Mouse (Mus musculus) left cerebral cortex, postnatal 10 days (tissue): ENCODE measurements at regions not wholly inside any gene's neighbourhood (a gene's known extent, or its start where the extent isn't known, plus 50 kb on each side); places are given as distances from the start of the nearest gene placed in this dataset.

Experiments used
- DNase-seq, 2 experiments: peaks; one replicate each; pipeline ENCODE4 v3.0.0; 2021 to 2022; ENCODE audit warnings: low spot score in 2 of 2, mixed read lengths in 1 of 2; ENCODE audit errors: extremely low spot score in 1 of 2
- intact Hi-C: fragments of 180-260 bp; cut with DNase I; formaldehyde crosslinking; loops from one replicate; pipeline ENCODE4 v1.15.1; 2025

DNA sequence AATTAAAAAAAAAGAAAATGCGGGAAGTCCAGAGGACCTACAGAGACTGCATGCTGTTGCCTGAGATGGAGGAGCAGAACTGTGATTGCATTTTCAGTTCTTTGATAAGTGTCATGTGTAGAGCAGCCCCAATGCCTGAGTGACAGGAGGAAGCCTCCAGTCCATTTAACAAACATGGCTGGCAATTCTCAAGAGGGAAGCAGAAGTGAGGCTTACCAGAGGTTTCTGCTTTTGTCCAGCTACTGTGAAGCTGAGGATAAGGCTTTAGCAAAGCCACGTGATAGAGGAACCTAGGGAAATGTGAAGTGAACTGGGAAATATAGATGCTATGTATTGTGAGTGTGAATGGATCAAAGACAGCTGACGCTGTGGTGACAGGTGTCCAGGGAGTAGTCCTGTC is 56.6 kb downstream of the Sucnr1 start:
- intact Hi-C loops: no loop called here
- DNase-seq: no peak

DNA sequence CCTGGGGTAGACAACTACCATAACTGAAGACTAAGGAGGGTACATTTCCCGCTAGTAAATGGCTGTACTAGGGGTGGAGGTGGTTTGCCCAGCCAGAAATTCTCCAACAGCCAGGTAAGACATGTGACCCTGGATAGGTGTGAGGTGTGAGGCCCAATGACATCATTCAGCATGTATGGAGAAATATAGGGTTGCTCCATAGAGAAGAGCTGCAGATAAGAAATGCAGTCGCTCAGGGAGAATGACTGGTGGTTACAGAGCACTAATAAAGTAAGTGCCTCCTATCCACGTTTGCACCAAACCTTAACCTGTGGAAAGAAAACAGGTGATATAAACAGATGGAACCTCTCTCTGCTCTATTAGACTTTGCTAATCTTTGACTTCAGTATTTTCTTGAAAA is 78.2 kb downstream of the Sucnr1 start:
- intact Hi-C loops: no loop called here
- no peak for DNase-seq

DNA sequence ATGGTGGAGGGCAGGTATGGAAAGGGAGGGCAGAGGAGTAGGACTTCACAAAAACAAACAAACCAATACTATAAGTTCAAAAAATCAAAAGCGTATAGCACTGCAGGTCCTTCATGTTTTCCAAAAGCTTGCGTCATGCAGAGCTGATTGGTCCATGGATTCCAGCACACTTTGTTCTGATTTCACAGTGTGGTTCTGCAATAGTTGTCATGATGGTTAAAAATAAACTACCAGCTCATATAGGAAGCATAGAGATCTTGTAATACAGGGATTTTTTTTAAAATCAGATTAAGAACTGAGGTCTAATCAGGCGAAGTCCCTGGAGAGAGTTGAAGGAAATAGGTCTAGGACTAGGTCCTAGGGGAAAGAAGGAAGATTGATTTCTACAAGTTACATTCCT is 86.0 kb downstream of the Sucnr1 start:
- no peak for DNase-seq
- intact Hi-C loops: no loop called here

DNA sequence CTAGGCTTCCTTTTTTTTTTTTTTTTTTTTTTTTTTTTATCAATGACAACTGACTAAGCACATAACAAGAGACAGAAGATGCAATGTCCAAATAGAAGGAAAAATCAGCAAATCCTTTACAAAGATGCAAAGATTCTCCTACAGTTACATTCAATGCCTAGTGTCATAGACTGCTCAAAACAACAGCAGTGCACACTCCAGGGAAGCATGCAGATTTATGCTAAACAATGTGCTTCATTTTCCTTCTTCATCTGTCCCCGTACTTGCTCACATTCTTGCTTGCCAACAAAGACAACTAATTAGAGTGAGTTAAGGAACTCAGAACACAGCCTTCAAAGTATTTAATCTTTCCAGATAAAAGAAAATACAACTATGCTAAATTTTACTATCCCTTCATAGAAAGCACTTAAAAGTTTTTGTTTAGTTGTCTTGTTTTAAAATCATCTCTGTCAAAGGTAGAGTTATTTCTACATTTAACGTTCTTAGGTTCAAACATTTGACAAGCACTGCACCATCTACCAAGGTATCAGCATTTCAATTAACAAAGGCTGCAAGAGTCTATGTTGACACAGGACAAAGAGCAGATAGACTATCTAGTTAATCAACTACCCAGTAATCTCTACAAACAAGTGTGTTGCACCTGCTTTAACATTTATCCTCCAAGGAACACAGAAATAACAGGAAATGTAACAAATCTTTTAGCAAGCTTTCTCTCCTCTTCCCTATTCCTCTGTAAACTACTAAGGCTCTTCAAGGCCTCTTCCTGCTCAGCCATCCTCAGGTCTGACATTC is 86.7 kb downstream of the Sucnr1 start:
- peak in 1 of 2 experiments; percentile 5 for DNase-seq
- intact Hi-C loops: no loop called here

DNA sequence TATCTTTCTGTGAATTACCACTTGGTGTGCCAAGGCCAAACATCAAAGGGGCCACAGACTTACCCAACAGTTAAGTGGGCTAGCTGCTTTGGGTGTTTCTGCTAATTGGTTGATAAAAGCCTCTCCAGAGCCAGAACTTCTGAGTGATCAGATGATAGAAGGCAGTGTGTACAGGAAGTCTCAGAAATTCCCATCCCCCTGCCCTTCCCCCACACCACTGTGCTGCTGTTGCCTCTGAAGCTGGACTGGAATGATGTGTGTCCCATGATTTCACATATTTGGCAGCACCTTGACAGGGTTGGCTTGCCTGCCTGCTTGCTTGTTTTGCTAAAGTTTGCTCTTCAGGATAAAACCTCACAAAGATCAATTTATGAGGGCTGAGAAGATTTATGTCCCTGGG is 87.9 kb downstream of the Sucnr1 start:
- intact Hi-C loops: no loop called here
- DNase-seq: no peak

DNA sequence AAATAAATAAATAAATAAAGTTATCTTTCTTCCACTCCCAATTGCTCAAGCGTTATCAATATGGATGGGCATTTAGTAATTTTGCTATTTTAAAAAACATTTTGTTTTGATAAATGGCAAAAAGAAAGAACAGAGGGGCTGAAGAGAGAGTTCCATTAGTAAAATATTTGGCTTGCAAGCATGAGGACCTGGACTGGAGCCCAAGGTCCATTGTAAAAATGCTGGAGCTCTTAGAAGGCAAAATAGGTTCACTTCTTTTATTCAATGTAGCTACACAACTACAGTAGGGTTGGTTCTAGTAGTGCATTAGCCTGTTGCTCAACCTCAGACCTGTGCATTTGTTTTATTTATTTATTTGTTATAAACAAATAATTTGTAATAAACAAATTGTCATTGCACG is 102.8 kb downstream of the Sucnr1 start:
- intact Hi-C loops: no loop called here
- no peak for DNase-seq

GRCm38 (mm10) chr3:60196031-60196430 is 114.4 kb downstream of the Sucnr1 start:
- no peak for DNase-seq
- intact Hi-C loops: no loop called here

DNA sequence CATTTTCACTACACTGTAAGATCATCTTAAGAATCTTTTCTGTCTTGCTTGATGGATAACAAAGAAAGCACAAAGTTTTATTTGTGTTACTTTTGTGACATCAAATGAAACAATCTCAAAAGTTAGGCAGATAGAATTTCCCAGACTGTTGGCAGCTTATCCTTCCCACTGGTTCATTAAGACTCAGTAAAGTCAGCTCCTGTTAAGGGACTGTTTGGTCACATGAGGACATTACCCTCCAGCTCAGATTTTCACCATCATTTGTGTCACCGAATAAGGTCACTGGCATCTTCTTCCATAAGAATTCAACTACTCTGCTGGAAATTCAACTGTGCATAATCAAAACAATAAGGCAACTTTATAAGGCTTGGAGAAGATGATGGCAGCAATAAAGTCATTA is 126.3 kb downstream of the Sucnr1 start:
- no peak for DNase-seq
- intact Hi-C loops: no loop called here

DNA sequence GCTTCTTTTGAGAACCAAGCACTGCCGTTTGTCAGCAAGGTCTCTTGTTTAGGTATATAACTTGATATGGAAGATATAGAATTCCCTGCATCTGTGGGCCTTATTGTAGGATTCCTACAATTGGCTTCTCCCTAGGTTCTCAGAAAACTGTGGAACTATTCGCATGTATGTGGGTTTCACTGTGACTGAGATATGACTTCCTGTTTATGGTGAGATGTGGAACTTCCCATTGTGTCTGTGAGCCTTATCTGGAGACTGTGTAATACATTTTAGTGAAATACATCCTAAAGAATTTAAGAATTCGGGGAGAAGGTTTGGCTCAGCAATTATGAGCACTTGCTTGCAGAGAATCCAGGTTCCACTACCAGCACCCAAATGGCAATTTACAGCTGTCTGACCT is 137.3 kb downstream of the Sucnr1 start:
- intact Hi-C loops: no loop called here
- DNase-seq: no peak

- intact Hi-C loops: no loop called here
Measured at GRCm38 (mm10) chr3:60240664-60241063, 159.0 kb downstream of the Sucnr1 start.

GRCm38 (mm10) chr3:60266666-60267415 is 185.2 kb downstream of the Sucnr1 start:
- no peak for DNase-seq
- intact Hi-C loops: no loop called here

More at GRCm38 (mm10) chr3:60240664-60241063, 159.0 kb downstream of the Sucnr1 start:
- no peak for DNase-seq

- intact Hi-C loops: no loop called here
- DNase-seq: no peak
Measured at GRCm38 (mm10) chr3:60267416-60268174, 185.9 kb downstream of the Sucnr1 start.

GRCm38 (mm10) chr3:60270463-60270862 is 188.8 kb downstream of the Sucnr1 start:
- intact Hi-C loops: no loop called here
- no peak for DNase-seq

DNA sequence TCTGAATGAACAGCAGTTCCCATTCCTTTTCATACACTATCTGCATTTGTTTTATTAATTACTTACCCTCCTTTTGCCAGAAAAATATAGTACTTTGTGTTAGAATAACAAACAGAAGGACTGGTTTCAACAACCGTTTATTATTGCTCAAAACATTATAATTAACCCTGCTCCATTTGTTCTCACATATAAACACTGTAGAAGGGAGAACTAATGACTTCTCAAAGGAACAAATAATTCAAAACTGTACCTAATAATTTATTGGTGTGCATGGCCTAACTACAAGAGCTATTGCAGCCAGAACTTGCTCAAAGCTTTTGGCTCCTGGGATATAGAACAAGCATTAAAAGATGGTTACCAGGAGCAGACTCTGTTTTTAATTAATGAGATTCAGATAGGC is 192.1 kb downstream of the Sucnr1 start:
- no peak for DNase-seq
- intact Hi-C loops: no loop called here

- intact Hi-C loops: no loop called here
- no peak for DNase-seq
Measured at GRCm38 (mm10) chr3:60275249-60275838, 193.7 kb downstream of the Sucnr1 start.

DNA sequence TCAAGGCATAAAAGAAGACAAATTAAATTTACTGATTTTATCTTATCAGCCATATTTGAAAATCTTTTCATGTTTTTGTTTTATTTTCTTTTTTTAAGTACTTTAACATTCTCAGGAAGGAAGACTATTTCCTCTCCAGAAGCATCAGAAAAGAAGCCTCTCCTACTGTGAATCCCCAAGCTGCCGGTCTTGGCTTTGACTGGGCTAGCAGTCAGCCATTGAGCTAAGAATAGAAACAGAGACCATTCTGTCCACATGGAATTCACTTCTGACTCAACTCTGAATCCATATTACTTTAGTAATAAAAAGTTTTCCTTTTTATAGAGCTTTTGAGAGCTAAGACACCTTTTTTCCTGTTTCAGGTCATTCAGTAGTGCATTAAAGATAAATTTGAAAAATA is 194.8 kb upstream of the Mbnl1 start:
- no peak for DNase-seq
- intact Hi-C loops: no loop called here

- no peak for DNase-seq
- intact Hi-C loops: no loop called here
Measured at GRCm38 (mm10) chr3:60281229-60281628, 191.4 kb upstream of the Mbnl1 start.

- intact Hi-C loops: no loop called here
Measured at GRCm38 (mm10) chr3:60281959-60282495, 190.6 kb upstream of the Mbnl1 start.

DNA sequence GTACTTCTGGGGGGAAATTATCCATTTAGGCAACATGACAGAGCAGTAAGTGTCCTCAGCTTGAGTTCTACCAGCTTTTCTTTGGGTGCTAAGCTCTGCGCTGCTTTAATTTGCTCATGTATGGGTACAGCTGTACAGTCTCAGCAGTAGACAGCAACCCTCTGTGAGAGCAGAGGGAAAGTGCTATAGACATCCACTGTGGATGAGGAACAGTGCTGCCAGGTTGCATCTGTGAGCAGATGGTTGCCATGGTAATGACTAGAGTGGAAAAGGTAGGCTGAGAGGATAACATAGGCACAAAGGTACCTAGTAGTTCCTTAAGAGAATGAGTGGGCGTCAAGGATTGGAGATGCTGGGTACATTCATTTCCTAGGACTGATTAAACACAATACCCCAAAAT is 180.5 kb upstream of the Mbnl1 start:
- intact Hi-C loops: no loop called here
- DNase-seq: peak in 1 of 2 experiments; percentile 20

More at GRCm38 (mm10) chr3:60281959-60282495, 190.6 kb upstream of the Mbnl1 start:
- no peak for DNase-seq
